Mouse (Mus musculus) cerebellum, adult 18-20 months (tissue): ENCODE results near the gene Egln1.

Source experiments
- DNase-seq, 2 experiments: peaks; one replicate each; pipeline ENCODE4 v3.0.0; 2021

Egln1 gene

DNA sequence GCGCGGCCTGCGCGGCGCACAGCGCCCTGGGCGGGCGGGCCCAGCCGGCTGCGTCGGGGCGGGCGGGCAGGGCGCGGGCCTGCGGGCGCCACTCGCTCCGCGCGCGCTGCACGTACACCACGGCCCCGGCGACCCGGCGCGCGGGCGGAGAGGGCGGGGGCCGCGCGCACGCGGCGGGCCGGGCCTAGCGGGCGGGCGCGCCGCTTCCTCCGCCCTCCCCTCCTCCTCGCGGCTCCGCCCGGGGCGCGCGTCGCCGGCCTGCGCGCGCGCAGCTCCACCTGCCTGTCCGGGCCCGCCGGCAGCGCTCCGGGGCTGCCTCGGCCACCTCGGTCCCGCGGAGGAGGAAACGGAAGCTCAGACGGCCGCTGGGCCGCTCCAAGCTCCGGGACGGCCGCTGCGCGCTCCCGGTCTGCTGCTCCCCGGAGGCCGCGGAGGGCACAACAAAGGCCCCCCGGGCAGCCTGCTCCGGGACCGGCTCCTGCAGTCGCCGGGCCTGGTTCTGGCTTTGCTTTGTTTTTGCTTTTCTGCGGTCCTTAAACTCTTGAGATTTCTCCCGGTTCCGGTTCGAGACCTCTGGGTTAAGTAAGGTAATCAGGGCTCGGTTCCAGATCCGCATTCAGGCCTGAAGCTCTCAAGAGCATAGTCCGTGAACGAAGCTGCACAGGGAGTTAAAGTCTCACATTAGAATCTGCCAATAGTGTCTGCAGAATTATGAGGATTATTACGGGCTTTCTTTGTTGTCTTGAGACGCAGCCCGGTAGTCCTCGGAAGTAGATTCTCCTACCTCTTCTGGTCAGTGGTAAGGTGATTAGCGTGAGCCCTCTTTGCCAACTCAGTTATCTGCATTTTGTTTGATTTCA, at the start of gene Egln1:
Gene Egln1 (minus strand): TSS at position 116 of the 860 bp plus-strand sequence.
- peak; percentile 75 to 88 for DNase-seq

DNA sequence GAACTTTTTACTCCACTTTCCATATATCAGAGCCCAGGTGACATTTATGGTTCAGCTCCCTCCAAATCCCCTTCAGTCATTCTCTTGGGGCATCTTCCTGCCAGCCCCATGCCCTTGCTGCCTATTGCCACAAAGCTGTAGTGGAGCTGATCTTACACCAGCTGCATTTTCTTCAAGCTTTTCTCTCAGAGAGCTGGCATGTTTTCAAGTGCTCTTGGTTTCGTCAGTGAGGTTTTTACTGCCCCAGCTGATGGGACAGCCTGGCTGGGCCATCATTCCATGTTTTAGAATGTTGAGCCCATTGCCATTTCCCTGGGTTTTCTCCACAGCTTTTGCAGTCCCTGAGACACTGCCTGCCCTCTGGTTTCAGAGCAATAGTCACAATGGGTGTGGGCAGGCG, 46.7 kb upstream of the Egln1 start:
- no peak for DNase-seq

DNA sequence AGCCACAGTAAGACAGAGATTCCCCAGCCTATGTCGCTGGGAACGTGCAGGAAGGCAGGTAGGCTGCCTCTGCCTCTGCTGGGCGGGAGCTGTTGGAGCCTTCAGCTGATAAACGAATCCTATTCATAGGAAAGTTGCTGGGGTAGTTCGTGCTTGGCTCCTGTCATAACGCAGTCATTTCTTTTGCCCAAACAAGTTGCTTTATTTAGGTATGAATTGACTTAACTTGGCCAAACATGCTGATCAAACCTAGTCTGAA, 42.5 kb upstream of the Egln1 start:
- DNase-seq, result no peak

DNA sequence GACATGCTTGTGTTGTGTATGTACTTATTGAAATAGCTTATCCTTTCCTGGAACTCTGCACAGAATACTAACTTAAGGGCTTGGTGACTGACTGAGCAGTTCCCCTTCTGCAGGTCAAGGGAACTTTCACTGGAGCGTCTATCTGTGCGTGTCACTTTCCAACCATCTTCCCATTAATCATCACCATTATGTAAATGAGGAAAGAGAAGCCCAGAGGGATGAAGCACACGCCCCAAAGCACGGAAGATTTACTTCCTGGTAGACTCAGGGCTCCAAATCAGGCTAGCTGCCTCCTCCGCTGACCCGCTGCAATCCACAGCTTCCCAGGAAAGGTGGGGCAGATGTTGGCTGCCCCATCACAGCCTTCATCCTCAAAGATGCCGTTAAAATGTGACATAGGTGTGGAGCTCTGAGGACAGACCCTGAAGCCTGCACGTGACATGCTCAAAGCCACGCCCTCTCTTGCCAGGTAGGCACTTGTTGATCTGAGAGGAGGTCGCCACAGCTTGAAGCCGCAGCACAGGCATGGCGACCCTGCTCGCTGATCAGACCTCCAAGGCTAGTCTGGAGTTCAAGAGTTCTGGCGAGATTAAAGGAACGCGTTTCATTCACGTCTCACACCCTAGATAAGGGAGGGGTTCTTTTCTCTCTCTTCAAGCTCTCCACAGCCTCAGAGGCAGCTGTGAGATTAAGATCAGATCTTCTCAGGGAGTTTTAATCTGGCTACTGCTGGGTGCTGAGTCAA, 42.0 kb upstream of the Egln1 start:
- no peak for DNase-seq

DNA sequence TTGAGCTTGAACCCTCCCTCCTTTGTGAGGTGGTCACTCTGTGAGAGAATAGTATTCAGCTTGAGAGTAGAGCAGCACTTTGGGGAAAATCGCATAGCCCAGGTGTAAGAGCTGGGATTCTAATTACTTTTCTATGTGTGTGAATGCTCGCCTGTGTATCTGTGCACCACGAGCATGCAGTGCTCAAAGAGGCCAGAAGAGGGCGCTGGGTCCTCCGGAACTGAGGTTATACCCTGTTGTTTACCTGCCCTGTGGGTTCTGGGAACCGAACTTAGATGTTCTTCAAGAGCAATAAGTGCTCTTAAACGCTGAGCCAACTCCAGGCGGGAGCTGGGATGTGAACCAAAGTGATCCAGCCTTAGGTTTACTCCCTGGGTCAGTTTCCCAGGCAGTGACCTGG, 31.7 kb upstream of the Egln1 start:
- DNase-seq, result no peak

DNA sequence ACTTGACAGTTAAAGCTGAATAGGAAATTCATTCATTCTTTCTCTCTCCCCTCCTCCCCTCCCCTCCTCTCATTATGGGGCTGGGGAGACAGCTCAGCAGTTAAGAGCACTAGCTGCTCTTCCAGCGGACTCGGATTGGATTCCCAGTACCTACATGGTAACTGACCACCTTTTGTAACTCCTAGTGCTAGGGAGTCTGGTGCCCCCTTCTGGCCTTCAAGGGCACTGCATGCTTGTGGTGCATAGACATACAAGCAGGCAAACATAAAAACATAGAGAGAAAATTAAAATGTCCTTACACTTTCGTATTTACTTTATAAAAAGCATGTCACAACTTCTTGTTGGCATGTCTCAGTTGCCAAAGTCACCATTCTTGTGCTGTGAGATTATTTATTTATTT, 30.9 kb upstream of the Egln1 start:
- DNase-seq, result no peak

DNA sequence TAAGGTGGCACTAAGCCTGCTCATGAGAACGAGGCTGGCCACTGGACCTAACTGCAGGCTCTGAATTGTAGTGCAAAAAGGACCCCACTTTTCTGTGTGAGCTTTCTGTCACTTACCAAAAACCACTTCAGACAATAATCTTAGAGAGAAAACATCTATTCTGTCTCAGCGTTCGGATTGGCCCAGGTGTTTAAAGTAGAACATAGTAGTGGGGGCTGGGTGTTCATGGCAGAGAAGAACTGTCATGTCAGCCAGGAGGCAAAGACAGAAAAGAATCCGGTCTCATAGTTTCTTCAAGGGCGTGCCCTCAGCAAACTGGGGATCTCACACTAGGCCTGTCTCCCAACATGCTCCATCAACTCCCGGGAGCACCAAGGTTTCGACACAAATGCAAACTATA, 28.9 kb upstream of the Egln1 start:
- DNase-seq, result no peak

DNA sequence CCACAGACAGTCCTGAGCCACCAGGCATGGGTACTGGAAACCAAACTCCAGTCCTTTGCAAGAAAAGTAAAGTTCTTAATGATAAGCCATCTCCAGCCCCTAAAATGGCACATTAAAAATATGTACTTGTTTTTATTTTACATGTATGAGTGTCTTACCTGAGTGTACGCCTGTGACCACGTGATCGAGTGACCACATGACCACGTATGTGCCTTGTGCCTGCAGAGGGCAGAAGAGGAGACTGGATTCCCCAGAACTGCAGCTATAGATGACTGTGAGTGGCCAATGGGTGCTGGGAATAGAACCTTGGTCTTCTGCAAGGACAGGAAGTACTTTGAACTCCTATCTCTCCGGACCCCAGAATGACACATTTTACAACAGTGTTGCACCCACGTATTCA, 27.1 kb upstream of the Egln1 start:
- DNase-seq, result no peak

DNA sequence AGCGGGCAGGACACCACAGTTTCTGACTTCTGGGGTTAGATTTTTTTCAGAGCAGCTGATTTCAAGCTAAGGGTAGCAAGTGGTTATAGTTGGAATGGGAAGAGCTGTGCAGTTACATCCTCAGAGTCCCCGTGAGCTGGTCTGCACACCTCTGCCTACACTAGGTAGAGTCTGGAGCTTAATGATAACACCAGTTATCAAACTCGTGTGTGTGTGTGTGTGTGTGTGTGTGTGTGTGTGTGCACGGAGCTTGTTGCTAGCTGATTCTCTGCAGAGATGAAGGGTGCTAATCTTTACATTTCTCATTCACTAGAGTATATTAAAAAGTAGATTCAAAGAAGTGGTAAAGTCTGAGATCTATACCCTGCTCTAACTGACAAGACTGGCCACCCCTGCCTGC, 25.1 kb upstream of the Egln1 start:
- DNase-seq, result no peak

DNA sequence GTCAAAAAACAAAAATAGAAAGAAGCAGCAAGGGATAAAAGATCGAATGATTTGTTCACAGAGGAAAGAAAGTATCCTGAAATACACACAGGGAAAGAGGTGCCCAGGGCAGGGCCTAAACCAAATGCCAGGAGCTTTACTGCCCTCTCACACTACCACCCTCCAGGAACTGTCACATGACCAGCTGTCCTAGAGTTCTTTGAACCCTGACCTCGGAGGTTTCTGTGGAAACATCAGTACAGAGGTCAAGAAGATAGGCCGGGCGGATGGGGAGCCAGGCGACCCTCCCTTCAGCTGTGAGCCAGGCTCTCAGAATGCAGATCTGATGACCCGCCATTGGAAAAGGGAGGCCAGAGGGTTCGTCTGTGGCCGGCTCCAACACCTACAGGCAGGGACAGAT, 24.1 kb upstream of the Egln1 start:
- no peak for DNase-seq

DNA sequence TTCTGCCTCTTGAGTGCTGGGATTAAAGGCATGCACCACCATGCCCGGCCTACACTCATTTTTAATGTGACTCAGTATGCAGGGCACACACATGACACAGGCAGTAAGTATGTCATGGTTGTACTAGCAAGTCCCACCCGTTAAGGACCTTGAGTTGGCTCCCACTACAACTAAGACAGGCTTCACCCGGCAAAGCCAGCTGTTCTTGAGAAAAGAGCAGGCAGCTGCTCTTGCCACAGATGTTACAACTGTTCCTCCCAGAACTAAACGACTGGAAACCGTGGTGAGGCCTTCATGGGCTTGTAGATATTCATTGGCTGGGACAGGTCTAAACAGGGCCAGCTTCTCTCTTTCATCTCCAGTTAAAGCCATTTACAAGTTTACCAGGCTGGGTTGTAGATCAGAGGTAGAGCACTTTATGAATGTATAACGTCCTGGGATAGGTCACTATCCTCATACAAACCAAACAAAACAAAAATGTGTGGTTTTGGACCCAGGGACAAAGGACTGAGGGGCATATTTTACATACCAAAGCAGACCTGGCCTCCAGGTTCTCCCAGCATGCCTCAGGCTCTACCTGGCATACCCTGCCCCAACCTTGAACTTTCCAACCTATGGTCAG, 21.3 kb upstream of the Egln1 start:
- no peak for DNase-seq

DNA sequence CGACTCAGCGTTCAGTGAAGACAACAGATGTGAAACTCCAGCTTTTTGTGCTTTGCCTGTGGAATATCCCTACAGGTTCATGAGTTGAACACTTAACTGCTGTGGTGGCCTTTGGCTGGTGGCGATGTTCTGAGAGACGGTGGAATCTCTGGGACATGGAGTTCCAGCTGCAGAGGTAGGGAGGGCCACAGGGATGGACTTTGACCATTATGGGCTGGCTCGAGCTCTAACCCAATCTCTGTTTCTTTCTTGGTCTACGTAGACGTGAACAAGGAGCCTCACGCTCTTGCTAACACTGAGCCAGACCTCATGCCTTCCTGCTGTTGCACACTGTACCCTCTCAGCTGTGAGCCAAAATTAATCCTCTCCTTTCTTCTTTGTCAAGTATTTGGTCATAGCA, 15.8 kb upstream of the Egln1 start:
- DNase-seq, result no peak

DNA sequence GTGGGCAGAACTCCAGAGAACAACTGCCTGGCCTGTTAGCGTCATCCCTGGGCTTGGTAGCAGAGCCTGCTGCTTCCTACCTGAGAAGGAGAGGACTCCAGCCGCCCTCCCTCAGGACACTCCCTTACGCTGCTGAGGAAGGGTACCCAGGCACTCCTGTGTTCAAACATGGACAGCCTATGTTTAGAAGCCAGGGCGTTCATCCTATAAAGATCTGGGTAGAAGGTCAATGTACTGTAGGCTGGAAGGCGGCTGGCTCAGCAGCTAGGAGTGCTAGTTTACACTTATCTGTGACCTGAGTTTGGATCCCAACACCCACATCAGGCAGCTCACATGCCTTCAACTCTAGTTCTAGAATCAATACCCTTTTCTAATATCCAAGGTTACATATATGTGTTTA, 14.1 kb upstream of the Egln1 start:
- no peak for DNase-seq

DNA sequence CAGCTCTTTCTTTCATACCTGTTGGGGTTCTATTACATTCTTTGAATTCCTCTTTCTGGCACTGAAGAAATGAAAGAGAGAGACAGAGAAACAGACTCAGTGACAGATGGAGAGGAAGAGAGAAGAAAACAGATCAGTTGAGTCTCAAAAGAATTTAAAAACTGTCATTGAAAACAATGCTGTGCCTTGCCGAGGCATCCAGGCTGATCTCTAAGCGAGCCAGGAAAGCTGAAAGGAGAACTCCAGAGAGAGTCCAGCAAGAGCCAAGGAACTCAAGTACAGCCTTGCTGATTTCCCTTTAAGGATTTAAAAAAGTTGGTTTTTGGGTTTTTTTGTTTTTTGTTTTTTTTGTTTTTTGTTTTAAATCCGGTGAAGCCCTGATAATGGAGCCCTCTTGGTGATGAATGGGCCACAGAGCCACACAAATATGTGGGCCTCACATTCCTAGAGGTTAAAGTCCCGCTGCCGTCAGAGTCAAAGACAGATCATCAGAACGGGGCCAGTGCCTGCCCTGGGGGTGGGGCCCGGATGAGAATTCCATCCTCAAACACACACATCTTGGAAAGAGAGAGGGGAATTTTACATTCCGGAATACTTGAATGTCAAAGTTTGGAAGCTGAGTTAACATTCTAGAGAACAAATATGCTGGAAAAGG, 11.2 kb upstream of the Egln1 start:
- no peak for DNase-seq

DNA sequence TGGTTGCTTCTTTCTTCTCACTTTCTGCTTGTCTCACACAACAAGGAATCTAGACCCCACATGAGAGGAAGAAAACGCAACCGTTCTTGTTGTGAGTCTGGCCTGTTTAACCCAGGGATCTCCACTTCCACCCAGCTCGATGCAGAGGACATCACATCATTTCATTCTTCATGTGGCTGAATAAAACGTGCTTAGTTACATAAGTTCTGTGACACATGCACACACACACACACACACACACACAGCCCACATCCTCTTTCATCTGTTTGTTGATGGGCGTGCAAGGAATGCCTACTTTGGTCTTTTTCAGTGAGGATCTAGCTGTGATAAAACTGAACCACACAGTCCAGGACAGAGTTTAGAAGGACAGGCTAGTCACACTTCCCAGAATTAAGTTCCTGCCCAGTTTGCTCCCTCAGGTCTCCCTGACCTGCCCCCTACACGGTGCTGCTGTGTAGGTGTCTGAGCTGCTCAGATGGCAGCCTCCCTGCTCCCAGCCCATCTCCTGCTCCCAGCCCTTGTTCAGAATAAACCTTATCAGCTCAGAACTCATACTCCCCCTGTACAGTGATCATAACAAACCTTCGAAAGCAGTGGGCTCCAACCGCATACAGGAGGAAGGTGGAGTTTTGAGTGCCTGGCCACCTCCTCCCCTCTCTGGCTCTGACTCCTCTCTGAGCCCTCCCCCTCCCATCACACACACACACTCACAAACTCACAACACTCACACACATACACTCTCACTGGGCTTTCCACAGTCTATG, 10.5 kb upstream of the Egln1 start:
- DNase-seq, result no peak

DNA sequence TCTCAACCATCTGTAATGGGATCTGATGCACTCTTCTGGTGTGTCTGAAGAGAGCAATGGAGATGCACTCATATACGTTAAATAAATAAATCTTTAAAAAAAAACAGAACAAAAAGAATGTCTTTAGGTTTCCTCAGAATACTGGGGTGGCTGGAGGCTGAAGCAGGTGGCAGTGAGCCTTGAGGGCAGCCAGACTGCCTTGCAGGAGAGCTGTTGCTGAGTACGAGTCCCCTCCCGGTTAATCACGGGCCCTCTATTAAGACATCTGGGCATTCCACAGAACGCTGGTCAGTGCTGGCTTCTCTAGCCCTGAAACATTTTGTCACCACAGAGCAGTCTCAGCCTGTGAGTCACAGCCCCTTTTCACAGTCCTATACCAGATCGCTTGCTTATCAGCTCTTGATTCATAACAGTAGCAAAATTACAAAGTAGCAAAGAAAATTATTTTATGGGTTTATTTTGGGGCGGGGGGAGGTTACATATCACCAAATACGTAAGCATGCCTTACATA, 5.5 kb upstream of the Egln1 start:
- DNase-seq, result no peak

DNA sequence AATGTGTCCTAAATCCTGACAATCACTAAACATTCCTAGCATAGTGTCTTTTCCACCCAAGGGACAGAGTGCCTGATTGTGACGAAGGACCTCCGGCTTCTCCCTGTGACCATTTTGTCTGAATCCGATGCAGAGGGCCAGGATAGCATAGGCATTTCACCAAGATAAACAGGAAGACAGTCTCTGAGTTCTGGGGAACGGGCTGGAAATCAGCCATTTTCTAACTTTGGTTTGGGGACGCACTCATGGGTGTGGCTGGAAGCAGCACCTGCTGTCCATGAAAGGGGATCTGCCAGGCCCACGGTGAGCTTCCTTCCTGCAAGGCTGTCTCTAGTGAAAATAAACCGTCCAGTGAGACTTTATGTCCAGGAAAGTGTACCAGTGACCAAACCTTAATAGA, 4.1 kb upstream of the Egln1 start:
- DNase-seq, result no peak

DNA sequence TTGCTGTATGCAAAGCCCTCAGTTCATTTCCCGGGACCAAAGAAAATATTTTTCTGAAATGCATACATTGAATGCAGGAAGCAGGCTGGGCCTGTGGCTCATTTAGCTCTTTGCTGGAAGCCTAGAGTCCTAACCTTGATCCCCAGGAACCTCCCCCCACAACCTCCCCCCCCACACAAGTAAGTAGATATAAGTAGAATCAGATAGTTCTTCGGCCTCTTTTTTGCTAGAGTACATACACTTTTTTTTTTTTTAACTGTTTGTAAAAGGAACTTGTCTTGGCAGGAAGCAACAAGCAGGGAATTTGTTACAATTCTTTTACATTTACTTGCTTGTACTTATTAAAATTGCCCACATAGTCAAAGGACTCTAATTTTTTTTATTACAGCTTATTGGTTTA, 1.7 kb upstream of the Egln1 start:
- DNase-seq, result no peak

DNA sequence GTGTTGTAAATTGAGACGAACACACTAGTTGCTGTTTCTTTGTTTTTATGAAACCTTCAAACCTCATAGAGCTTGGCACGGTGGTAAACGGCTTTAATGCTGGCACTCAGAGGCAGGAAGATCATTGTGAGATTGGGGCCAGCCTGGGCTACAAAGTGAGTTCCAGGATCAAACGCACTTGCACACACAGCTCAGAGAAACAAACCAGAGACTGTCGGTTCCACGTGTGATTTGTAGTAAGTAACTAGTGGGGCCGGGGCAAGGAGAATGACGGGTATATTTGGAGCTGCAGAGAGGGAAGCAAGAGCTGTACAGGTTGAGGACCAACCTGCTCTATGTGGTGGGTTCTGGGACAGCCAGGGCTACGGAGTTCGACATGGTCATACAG, 939 bp upstream of the Egln1 start:
- DNase-seq, result no peak

DNA sequence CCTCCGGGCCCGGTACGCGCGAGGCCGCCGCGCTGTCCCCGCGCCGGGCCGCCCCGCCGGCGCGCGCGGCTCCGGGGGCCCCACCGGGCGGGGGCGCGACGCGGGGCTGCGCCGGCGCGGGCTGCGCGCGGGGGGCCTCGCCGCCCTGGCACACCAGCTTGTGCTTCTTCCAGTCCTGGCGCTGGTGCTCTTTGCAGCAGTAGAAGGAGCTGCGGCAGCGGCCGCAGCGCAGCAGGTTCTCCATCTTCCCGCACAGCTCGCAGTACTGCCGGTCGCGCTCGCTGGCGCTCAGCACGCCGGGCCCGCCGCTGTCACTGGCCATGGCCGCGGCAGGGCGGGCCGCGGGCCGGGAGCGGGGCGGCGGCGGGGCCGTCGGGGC, 402 bp downstream of the Egln1 start:
- DNase-seq, result peak in 1 of 2 experiments; percentile 29

DNA sequence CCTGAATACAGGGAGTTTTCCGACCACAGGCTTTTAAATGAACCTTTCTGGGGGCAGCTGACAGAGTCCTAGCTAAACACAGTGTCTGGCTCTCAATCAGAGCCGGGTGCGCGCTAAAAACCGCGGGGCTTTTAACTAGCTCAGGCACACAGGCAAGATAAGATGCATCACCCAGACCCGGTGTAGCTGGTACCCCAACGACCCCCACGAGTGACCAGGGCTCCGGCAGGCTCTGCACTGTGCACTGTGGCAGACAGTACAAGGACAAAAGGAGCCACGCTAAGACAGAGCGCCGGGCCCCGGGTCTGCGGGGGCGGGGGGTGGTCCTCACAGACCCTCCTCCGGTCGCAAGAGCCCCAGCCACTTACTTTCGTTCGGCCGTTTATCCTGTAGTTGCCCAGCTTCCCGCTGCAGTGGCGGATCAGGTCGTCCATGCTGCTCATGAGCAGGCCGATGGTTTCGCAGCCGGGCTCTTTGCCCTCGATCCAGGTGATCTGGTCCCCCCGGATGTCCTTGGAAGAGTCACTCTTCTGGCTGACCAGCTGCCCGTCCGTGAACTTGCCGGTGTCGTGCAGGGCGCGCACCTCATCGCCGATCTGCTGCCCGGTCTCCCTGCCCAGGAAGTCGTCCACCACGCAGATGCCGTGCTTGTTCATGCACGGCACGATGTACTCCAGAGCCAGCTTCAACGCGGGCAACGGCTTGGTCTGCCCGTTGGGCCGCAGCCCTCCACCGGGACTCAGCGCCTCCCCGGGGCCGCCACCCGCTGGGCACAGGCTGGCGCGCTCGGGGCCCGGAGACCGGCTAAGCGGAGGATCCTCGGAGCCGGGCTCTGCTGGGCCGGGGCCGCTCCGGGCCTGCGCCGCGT, 1.0 kb downstream of the Egln1 start:
- DNase-seq, result peak; percentile 60 to 76

DNA sequence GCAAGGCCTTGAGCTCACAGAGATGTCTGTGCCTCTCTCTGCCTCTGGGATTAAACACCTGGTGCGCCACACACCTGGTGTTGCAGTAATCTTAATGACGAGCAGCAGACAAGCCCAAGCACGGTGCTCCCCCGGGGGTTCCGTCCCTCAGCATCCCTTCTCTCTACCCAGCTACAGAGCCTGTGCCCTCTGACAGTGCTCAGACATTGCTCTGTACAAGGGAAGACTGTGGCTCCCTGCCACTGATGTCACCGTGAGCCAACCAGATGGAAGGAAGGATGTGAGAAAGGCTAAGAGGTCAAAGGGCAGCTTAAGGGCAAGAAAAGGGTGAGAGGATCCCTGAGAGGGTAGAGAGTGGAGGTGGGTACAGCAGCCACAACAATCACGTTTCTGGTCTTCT, 4.7 kb downstream of the Egln1 start:
- no peak for DNase-seq
